Mouse (Mus musculus) hindlimb bud, embryonic 11.5 days (tissue): ENCODE measurements around the gene Nacc2.

ENCODE experiments used
- DNase-seq: peaks from one replicate; pipeline ENCODE4 v3.0.0-alpha.2; 2012; ENCODE audit warnings: low read depth, low spot score; ENCODE audit errors: extremely low spot score

Nacc2 gene

GRCm38 (mm10) chr2:26099851-26100250, 23.2 kb downstream of the Nacc2 start:
- DNase-seq, result no peak

DNA sequence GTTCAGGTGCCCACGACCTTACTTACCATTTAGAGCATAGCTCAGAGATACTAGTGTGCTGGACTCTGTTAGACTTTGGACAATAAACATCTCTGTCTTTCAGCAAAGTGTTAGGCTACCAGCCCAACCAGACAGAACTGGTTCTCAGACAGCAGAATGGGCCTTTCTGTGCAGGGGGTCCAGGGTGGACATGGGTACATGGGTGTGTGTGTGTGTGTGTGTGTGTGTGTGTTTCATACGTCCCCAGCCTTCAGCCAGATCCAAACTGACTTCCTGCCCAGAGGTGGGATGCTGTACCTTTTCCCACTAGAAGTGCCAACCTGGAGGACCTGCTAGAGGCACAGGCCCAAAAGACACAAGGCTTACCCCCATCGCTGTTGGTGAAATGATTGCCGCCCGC, 23.8 kb downstream of the Nacc2 start:
- DNase-seq, result no peak

- DNase-seq, result no peak
These were observed 29.1 kb downstream of the Nacc2 start for GRCm38 (mm10) chr2:26093897-26094296.

DNA sequence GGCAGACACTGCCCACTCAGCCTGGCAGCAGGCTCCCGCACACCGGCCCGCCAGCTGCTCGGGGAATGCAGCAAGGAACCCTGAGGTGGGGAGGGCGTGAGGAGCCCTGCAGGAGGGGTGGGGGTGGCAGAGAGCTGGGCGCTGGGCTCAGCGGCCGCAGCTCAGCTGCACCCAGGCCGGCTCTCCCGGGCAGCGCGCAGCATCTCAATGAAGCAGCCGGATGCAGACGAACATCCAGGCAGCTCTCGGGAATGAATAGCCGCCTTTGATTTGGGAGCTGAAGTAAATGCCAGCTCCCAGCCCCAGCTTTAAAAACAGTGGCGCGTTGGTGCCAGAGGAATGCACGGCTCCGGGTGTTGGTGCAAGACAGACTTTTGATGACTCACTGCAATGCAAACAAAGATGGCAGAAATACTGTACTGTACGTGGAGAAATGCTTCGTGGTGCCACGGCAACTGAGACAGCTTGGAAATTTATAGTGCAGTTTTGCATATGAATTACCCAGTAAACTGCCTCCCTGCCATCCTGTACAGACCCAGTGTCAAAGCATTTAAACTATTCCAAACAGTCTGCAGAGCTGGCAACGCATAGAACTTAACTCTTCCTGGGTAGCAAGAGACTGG, 31.1 kb downstream of the Nacc2 start:
- DNase-seq, result no peak

DNA sequence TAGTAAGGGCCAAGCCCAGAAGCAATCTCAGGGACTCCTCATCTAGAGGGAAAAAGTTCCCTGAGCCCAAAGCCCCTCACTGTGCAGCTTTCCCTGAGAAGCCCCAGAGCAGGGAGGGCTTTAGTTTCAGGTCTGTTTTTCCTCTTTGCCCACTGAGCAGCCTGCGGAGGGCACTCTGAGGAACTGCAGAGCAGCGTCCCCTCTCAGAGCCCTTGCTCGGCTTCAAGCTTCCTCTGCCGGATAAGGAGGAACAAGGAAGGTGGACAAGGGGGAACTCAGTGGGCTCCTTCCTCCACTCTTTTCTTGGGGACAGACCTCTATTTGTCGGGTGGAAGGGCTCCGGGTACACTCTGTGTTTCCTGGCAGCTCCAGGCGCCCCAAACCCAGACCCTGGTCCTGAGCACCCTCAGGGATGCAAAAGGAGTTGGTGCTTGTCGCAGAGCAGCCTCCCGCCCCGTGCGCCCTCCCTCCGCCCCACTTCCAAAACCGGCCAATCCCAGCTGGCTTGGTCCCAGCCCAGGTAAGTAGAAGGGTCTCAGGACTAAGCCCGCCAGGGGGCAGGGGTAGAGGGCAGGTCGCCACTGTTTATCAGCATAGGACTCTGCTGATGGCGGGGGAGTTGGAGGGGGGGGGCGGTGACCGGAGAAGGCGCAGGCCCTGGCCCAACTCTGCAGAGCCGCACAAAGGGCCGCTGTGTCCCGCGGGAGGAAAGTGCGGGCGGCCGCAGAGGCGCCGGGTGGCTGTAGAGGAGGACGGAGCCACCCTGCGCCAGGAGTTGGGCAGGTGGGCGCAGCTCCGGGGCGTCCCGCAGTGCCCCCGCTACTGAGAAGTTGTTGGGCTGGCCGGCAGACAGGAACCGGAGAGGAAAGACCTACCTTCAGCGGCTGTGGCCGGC, 31.9 kb downstream of the Nacc2 start:
- DNase-seq, result no peak

DNA sequence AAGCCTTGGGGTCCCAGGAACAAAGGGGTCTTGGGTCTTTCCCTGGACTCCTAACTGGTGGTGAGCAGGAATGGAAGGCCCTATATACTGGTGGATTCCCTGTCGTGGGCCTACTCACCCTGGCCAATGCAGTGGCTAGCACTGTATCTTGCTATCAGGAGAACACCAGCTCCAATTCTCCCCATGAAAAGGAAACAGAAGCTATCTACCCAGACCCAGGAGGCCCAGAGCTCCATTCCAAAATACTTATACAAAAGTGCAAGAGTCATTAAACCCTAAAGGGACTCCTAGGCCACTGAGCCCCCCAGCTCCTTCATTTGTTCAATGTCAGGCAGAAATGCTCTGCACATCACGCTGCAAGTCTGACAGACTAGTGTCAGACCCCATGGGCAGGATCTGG, 34.0 kb downstream of the Nacc2 start:
- no peak for DNase-seq

DNA sequence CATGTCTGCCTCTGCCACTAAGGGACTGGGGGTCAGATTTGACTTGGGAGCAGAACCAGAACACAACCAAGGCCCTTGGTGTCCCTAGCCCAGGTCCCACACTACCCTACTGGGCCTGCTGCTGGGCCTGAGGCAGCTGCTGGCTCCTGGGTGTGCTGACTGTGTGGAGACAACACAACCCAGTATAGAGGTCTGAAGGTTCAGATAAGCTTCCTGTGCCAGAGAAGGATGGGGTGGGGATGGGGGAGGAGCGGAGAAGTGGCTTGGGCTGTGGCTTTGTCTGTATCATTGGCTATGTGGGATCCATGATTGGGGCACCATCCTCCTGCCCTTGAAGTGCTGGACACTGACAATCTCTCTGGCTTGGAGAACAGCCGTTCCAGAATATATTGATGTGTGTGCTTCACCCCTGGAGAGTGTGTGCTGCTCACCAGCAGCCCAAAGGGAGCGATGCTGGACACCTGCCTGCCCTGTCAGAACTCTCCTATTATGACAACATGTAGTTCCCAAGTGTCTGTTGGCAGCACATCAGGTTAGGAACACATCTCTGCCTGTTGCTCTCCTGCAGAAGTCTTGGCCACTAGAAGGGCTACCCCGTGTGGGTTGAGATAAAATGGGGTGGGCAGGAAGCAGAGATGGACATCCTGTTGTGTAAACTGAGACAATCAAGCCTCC, 36.0 kb downstream of the Nacc2 start:
- DNase-seq, result no peak

- no peak for DNase-seq
These were observed 36.5 kb downstream of the Nacc2 start for GRCm38 (mm10) chr2:26086505-26086904.

GRCm38 (mm10) chr2:26082883-26083282, 40.1 kb downstream of the Nacc2 start:
- no peak for DNase-seq

GRCm38 (mm10) chr2:26080830-26081229, 42.2 kb downstream of the Nacc2 start:
- DNase-seq, result no peak

GRCm38 (mm10) chr2:26079409-26079808, 43.6 kb downstream of the Nacc2 start:
- DNase-seq, result no peak

DNA sequence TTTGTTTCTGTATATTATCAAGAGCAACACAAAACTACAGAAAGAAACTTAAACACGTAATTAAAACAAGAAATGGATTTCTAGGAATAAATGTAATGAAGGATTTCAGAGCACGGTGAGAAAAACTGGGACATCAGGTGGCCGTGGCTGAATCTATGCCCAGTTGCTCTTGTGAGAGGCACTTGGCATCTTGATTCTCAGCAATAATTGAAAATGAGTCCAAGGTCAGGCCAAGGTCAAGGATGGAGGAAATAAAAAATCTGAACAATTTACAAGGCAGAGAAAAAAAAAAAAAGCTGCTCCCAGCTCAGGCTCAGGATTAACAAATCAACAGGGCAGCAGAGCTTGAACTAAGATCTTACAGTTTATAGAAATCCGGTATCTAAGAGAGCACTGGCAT, 46.0 kb downstream of the Nacc2 start:
- no peak for DNase-seq

- DNase-seq, result no peak
These were observed 46.9 kb downstream of the Nacc2 start for GRCm38 (mm10) chr2:26076121-26076520.

GRCm38 (mm10) chr2:26074551-26074950, 48.5 kb downstream of the Nacc2 start:
- DNase-seq, result no peak

- DNase-seq, result no peak
These were observed 54.4 kb downstream of the Nacc2 start for GRCm38 (mm10) chr2:26068592-26068991.

GRCm38 (mm10) chr2:26068175-26068574, 54.8 kb downstream of the Nacc2 start:
- no peak for DNase-seq

DNA sequence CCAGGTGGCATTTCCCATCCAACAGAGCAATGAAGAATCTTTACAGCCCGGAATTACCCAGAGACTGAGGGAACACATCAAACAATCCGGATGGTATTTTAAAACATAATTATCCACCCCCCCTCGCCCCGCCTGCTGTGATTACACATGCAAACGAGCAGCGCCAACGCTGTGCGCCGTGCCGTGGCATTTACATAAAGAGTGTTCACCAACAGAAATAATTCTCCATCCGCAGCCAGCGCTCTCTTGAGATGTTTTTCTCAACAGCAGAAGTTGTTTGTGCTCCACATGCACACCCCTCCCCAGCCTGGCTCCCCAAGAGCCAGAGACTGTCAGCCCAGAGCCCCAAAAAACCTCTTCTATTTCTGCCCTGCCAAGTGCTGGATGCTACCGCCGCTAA, 56.5 kb downstream of the Nacc2 start:
- DNase-seq, result no peak

GRCm38 (mm10) chr2:26062742-26063427, 60.1 kb downstream of the Nacc2 start:
- DNase-seq, result no peak

DNA sequence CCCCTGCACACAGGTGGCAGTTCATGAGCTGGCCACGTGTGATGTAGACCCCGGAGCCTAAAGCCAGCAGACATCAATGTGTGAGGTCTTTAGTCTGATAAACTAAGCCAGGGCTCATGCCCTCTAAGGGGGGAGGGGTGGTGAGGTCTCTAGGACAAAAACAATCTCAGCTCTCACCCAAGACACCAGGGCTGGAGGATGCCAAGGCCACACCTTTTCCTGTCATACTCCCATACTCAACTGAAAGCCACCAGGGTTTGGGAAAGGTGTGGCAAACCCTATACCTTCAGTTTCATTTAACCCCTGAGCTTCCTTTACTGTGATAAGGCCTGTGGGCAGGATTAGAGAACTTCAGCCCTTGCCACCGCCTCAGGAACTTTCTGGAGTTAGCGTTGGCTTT, 60.8 kb downstream of the Nacc2 start:
- no peak for DNase-seq

DNA sequence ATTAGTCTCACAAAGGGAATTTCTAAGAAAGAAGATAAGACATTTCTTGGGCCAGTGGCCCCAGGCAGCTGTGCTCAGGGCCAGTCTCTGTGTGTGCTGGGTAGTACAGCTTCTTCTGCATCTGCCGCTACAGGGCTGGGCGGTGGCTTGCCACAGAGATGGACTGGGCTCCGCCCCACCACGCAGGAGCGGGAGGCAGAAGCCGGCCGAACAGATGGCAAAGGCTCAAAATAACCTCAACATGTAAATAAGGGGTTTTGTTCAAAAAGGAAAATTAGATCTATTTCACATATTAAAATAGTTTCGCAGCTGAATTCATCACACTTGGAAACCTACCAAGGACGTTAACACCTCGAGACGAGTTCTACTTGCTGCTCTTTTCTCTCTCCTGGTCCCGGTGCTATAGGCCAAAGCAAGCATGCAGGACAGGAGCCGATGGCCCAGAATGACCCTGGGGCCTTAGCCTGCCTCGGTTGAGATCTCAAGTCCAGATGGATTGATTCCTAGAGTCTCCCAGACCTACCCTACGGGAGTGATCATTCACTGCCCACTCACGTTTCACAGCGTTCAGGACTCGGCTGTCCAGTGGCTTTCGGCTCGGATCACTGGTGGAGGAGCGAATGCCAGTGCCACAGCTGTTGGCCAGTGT, 61.9 kb downstream of the Nacc2 start:
- DNase-seq, result no peak

- DNase-seq, result no peak
These were observed 66.0 kb downstream of the Nacc2 start for GRCm38 (mm10) chr2:26057053-26057452.
